Mouse (Mus musculus) layer of hippocampus, adult 2 months (tissue): ENCODE data around the gene Slc24a3. TPM values are rescaled to one million over a fixed set of nuclear protein-coding genes. Genes with fewer than 3 reads are reported as not detected.
A peak's percentile ranks its signal among the peaks of the same experiment; 100 is the strongest.

ENCODE experiments used
- DNase-seq, 2 experiments: peaks; one replicate each; pipeline ENCODE4 v3.0.0; 2022; ENCODE audit warnings: low spot score in 2 of 2
- H3K27ac ChIP-seq: fragments of 200-600 bp; 2 replicates; pipeline ENCODE4 v1.8.1; 2022
- H3K4me3 ChIP-seq: fragments of 200-600 bp; 2 replicates; pipeline ENCODE4 v1.8.1; 2022; ENCODE audit warnings: mild to moderate bottlenecking
- CTCF ChIP-seq: fragments of 200-600 bp; conservative IDR thresholded peaks from 2 replicates; pipeline ENCODE4 v1.8.1; 2022; ENCODE audit warnings: antibody characterized with exemption, mild to moderate bottlenecking, moderate library complexity
- total RNA-seq, 2 experiments: library from RNA; stranded (reverse); gene quantifications; 2 replicates each; pipeline ENCODE4 v1.2.3; 2021

The Slc24a3 gene
- total RNA-seq, 2 experiments from 2014 or later: 173 to 191 TPM

- no peak overlapping the region for H3K4me3 ChIP-seq
- peak; percentile 70 to 77 for DNase-seq
- H3K27ac ChIP-seq: peak overlapping the region; percentile 49
- TF ChIP-seq CTCF: peak; percentile 96
These were observed 420.6 kb downstream of the Slc24a3 start for GRCm38 (mm10) chr2:145588009-145588737.

DNA sequence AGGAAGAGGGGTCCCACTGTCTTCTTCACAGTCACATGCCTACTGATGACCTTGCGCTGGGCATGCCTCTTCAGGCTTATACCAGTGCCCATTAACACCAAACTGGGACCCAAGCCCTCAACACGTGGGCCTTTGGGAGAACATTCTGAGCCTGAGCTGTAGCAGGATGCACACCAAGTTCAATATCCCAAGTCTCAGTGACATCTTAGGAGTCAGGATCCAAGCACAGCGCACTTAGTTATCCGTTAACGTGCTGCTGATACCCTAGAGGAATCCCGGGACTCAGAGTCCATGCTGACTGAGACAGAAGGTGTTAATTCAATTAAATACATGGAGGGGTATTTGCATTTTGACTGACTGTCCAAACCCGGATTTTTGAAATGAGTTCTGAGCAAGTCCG lies 424.3 kb downstream of the Slc24a3 start:
- H3K4me3 ChIP-seq: no peak overlapping the region
- no peak for DNase-seq
- no peak overlapping the region for H3K27ac ChIP-seq
- TF ChIP-seq CTCF: no peak

DNA sequence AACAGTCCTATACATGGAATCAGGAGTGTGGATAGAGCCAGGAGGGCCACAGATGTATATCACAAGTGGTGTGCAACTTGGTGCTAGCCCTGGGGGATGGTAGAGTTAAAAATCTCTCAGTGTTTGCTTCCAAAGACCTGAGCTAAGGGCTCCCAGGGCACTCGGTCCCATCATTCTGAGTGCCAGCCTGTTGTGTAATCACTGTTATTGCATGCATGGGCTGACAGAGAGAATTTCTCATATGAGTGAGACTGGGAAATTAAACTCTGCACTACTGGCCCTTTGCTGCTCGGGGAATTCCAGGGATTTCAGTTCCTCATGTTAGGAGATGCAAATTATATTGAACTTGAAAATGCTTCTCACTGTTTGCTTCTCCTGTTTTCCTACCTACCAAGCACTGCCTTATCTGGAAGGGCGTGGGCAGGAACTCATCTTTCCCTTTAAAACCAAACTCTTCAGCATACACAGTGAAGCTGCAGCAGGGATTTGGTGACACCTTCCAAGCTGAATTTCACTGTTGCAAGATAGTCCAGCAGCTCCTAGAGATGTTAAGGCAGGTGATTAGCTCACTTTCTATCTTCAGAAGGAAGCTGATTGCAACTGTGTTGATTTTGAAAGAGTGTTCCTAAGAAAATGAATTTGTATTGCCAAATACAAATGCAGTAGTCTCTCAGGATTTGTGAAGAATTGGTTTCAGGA lies 426.2 kb downstream of the Slc24a3 start:
- no peak overlapping the region for H3K27ac ChIP-seq
- H3K4me3 ChIP-seq: no peak overlapping the region
- TF ChIP-seq CTCF: no peak
- DNase-seq: no peak

DNA sequence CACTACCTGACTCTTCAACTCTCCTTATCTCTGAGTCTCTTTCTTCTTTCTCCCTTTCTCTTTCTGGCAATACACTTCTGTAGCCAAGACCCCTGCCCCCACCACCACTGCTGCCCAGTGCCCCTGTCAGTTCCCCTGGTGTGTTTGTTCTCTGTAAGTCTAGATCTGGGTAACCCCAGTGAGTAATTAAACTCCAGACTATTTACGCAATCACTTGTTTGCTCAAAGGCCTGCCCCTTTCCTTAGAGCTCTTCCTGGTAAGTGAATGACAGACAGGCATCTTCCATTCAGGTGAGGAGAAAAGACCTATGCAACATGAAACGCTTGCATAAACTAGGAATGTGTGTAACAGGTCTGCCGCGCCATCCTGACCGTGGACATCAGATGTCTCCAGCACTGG lies 430.3 kb downstream of the Slc24a3 start:
- Histone ChIP-seq H3K4me3 (no peak overlapping the region), H3K27ac (no peak overlapping the region)
- no peak for TF ChIP-seq CTCF
- no peak for DNase-seq

GRCm38 (mm10) chr2:145607844-145608243 lies 440.3 kb downstream of the Slc24a3 start:
- H3K4me3 ChIP-seq: no peak overlapping the region
- H3K27ac ChIP-seq: no peak overlapping the region
- TF ChIP-seq CTCF: no peak
- no peak for DNase-seq

- Histone ChIP-seq H3K4me3 (no peak overlapping the region), H3K27ac (no peak overlapping the region)
- TF ChIP-seq CTCF: peak; percentile 91
- peak; percentile 48 to 62 for DNase-seq
These were observed 443.5 kb downstream of the Slc24a3 start for GRCm38 (mm10) chr2:145610796-145611705.

DNA sequence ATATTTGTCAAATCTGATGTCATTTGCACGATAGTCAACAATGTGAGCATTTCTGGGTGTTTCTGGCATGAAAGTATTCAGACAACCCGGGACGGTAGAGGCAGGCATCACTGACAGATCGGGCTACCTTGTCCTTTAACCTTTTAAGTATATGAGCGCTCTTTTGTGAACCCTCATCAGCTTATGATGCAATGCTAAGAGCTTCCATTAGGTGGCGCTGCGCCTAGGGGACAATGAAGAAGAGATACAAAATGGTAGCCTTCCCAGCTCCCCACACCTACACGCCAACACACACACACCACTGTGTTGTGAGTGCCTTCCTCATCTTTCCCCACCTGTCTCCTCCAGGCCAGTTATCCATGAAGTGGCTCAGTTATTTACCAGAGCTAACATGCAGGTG lies 445.4 kb downstream of the Slc24a3 start:
- TF ChIP-seq CTCF: peak; percentile 74
- Histone ChIP-seq H3K4me3 (no peak overlapping the region), H3K27ac (no peak overlapping the region)
- no peak for DNase-seq

DNA sequence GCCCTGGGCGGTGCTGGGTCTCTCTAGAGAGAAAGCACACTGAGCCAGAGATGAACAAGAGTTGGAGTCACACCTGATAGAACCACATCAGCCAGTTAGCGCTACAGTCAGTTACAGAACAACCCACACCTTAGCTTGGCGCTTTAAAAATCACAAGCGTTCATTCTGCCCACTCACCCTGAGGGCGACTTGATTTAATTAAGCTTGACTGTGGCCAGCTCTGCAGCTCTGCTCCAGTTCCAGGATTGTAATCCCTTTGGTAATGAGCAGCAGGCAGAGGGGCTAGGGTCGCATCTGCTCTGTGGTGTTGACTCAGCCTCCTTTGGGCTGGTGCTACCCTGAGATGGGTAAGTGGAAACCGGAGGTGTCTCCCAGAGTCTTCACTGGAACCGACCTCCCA lies 446.2 kb downstream of the Slc24a3 start:
- no peak for TF ChIP-seq CTCF
- DNase-seq: no peak
- Histone ChIP-seq H3K4me3 (no peak overlapping the region), H3K27ac (no peak overlapping the region)

DNA sequence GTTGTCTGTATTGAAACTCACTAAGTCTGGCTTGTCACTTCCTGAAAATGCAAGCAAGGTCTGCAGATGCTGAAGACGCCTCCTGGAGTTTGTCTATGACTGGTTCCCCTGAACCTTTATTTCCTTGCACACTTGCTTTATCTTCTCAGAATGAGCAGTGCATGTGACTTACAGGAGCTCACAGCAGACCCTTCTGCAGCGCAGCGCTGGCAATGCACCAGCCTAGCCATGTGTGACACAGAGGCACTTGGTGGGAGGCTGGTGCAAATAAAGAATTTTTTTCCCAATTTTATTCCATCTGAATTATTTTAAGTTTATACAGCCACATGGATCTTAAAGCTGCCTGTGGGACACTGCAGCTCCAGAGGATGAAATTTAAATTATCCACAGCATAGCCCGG lies 452.1 kb downstream of the Slc24a3 start:
- Histone ChIP-seq H3K27ac (no peak overlapping the region), H3K4me3 (no peak overlapping the region)
- TF ChIP-seq CTCF: no peak
- DNase-seq: peak in 1 of 2 experiments; percentile 35

GRCm38 (mm10) chr2:145620709-145621108 lies 453.2 kb downstream of the Slc24a3 start:
- Histone ChIP-seq H3K27ac (no peak overlapping the region), H3K4me3 (no peak overlapping the region)
- no peak for DNase-seq
- no peak for TF ChIP-seq CTCF

DNA sequence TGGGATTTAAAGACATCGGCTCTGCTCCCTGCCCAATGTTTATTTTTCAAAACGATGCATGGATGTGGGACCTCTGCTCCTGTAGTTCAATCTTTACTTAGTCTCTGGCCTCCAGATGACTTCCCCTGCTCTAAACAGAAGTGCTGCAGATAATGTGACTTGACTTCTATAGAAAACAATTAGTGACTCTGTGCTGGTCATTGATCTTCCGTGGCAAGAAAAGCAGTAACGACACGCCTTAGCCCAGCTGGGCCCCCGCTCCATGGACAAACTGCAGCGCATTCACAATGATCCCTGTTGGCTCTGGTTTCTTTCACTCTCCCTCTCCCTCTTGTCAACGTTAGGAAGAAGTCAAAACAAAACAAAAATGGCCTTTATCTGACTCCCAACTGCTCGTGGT lies 453.6 kb downstream of the Slc24a3 start:
- H3K27ac ChIP-seq: no peak overlapping the region
- no peak for DNase-seq
- TF ChIP-seq CTCF: no peak
- no peak overlapping the region for H3K4me3 ChIP-seq

- DNase-seq: no peak
- Histone ChIP-seq H3K27ac (no peak overlapping the region; the same call in 1 of the 2 replicates), H3K4me3 (no peak overlapping the region)
- TF ChIP-seq CTCF: no peak
These were observed 463.7 kb downstream of the Slc24a3 start for GRCm38 (mm10) chr2:145631123-145631798.
